ENCODE assay signal across 26 mouse cellular contexts in the genomic region with DNA sequence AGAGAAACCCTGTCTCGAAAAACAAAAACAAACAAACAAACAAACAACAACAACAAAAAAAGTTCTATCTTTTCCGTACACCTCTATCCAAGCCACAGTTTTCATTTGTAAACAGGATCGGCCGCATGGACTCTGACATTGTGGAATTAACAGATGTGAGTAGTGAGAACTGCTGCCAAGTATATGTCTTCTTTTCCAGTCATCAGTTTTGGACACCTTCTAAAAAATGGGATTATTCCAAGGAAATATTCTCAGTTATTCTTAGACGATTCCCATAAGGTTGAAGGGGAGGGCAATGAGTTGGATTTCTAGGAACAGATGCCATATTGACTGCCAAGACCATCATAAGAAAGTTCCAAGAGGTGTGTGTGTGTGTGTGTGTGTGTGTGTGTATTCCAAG.
DNase-seq lines count a peak whose midpoint lies in the region; ATAC-seq and TF ChIP-seq lines count a peak whose summit lies in the region.
"Had no signal": no experiment of that assay in that cellular context is flagged by ENCODE, and none has a peak within 500 bp of the region (broad histone marks: within the 10 kb centered on the region; RNA-seq: fewer than 3 reads in every experiment).

No protein-coding gene starts in this region.

- peak; percentile 85 for DNase-seq in lung, embryonic 14.5 days
- DNase-seq in lung, adult 18-20 months, result no peak
- DNase-seq in lung, adult 2 months, result no peak
- peak; percentile 46 for DNase-seq in lung, postnatal 10 days
- DNase-seq in lung, postnatal 36 days, result peak; percentile 20
- DNase-seq: adrenal gland, adult 8-10 months; adrenal gland, postnatal 14 days; adrenal gland, postnatal 36 days; B cell, adult 2 months; cerebellum, adult 11-12 months; cerebellum, adult 2 months; cerebellum, adult 9-10 months; cerebellum, postnatal 10 days; cerebellum, postnatal 25 days had no signal

- TF ChIP-seq POLR2A in lung, adult 2 months (IDR thresholded peaks at IDR 0.05; ENCODE audit: borderline replicate concordance, extremely low read depth, low read depth, low read length), result no peak

- no peak overlapping the region for H3K27ac ChIP-seq in lung, embryonic 14.5 days (ENCODE audit: low read depth)
- no peak overlapping the region for H3K27ac ChIP-seq in lung, embryonic 16.5 days (ENCODE audit: low read length)
- H3K27ac ChIP-seq: embryonic facial prominence, embryonic 10.5 days; embryonic facial prominence, embryonic 12.5 days; forebrain, embryonic 10.5 days; forebrain, embryonic 13.5 days; forebrain, embryonic 15.5 days had no signal

- no peak for TF ChIP-seq CTCF in lung, embryonic 14.5 days (IDR thresholded peaks at IDR 0.05; ENCODE audit: low read depth)
- no peak for TF ChIP-seq CTCF in lung, adult 2 months (IDR thresholded peaks at IDR 0.05; ENCODE audit: insufficient read depth, low read length)

- ATAC-seq in lung, embryonic 14.5 days (ENCODE audit: insufficient read depth), result peak; percentile 71; the same call in 1 of the 2 replicates
- peak; percentile 52; the same call in 1 of the 2 replicates for ATAC-seq in lung, embryonic 16.5 days (ENCODE audit: low read depth)
- ATAC-seq in erythroid progenitor cell, adult 5-6 weeks (replicated peaks; ENCODE audit: low FRiP score, poor library complexity, severe bottlenecking), result no peak
- ATAC-seq: activated CD4-positive, CD25-positive, alpha-beta regulatory T cell, adult 4 months; CD4-positive, CD25-positive, alpha-beta regulatory T cell, adult 4 months; forebrain, embryonic 13.5 days; forebrain, embryonic 15.5 days; Patski had no signal

- H3K9me3 ChIP-seq in lung, embryonic 14.5 days (ENCODE audit: low read depth, low read length), result no peaks in the 10 kb centered on the region
- no peaks in the 10 kb centered on the region for H3K9me3 ChIP-seq in lung, embryonic 16.5 days (ENCODE audit: control insufficient read depth, low read length)
- H3K9me3 ChIP-seq: embryonic facial prominence, embryonic 10.5 days; embryonic facial prominence, embryonic 12.5 days; forebrain, embryonic 10.5 days; forebrain, embryonic 13.5 days; forebrain, embryonic 15.5 days; G1E had no signal

- H3K9ac ChIP-seq in lung, embryonic 14.5 days, result no peak overlapping the region
- no peak overlapping the region for H3K9ac ChIP-seq in lung, embryonic 16.5 days (ENCODE audit: low read length)
- H3K9ac ChIP-seq: embryonic facial prominence, embryonic 12.5 days; forebrain, embryonic 13.5 days; forebrain, embryonic 15.5 days had no signal

- H3K4me2 ChIP-seq in lung, embryonic 14.5 days, result no peak overlapping the region
- no peak overlapping the region for H3K4me2 ChIP-seq in lung, embryonic 16.5 days (ENCODE audit: low read depth, low read length)
- H3K4me2 ChIP-seq: embryonic facial prominence, embryonic 12.5 days; forebrain, embryonic 13.5 days; forebrain, embryonic 15.5 days had no signal

- no peaks in the 10 kb centered on the region for H3K27me3 ChIP-seq in lung, embryonic 14.5 days (ENCODE audit: insufficient read depth, low read length)
- H3K27me3 ChIP-seq in lung, embryonic 16.5 days (ENCODE audit: control insufficient read depth, insufficient read depth, low read depth, low read length), result no peaks in the 10 kb centered on the region
- H3K27me3 ChIP-seq: CH12.LX; embryonic facial prominence, embryonic 12.5 days; forebrain, embryonic 13.5 days; forebrain, embryonic 15.5 days; Patski had no signal

- WGBS in lung, embryonic 14.5 days, result 46% methylated on average over 5 of the region's 5 CpGs
- WGBS in lung, embryonic 16.5 days, result 59% methylated on average over 5 of the region's 5 CpGs
- 79% methylated on average over 5 of the region's 5 CpGs for WGBS in lung, adult 2 months

- H3K4me1 ChIP-seq in lung, embryonic 14.5 days (ENCODE audit: insufficient read depth), result no peaks in the 10 kb centered on the region
- no peaks in the 10 kb centered on the region for H3K4me1 ChIP-seq in lung, embryonic 16.5 days (replicated peaks; ENCODE audit: control insufficient read depth, insufficient read depth, low read length)
- no peaks in the 10 kb centered on the region for H3K4me1 ChIP-seq in lung, adult 2 months (ENCODE audit: control insufficient read depth, insufficient read depth, low read length)
- H3K4me1 ChIP-seq: embryonic facial prominence, embryonic 10.5 days; embryonic facial prominence, embryonic 12.5 days; forebrain, embryonic 10.5 days; forebrain, embryonic 13.5 days; forebrain, embryonic 15.5 days had no signal

- H3K36me3 ChIP-seq in lung, embryonic 14.5 days (ENCODE audit: insufficient read depth), result no peaks in the 10 kb centered on the region
- H3K36me3 ChIP-seq in lung, embryonic 16.5 days (ENCODE audit: control insufficient read depth, insufficient read depth, low read length), result no peaks in the 10 kb centered on the region
- H3K36me3 ChIP-seq: embryonic facial prominence, embryonic 10.5 days; embryonic facial prominence, embryonic 12.5 days; forebrain, embryonic 10.5 days; forebrain, embryonic 15.5 days; G1E had no signal

- no peak overlapping the region for H3K4me3 ChIP-seq in lung, embryonic 14.5 days (ENCODE audit: low read depth, low read length)
- H3K4me3 ChIP-seq in lung, embryonic 16.5 days (ENCODE audit: low read length), result no peak overlapping the region
- H3K4me3 ChIP-seq in lung, adult 2 months (replicated peaks; ENCODE audit: extremely low read depth, low read depth, low read length), result no peak overlapping the region
- H3K4me3 ChIP-seq: embryonic facial prominence, embryonic 10.5 days; embryonic facial prominence, embryonic 12.5 days; forebrain, embryonic 10.5 days; forebrain, embryonic 13.5 days; forebrain, embryonic 15.5 days had no signal

Comparison
In these comparisons a context has a peak if more than half of its experiments do, and no peak if none do; other contexts are left out.
1. DNase-seq: peak in lung, embryonic 14.5 days (single experiment), lung, postnatal 10 days (single experiment) and lung, postnatal 36 days (single experiment); none in lung, adult 18-20 months (0 of 2) and lung, adult 2 months (single experiment).